Mouse (Mus musculus): ENCODE measurements around the gene Trir. TPM values are rescaled to one million over a fixed set of nuclear protein-coding genes. Genes with fewer than 3 reads are reported as not detected.

Gene Trir
- polyA plus RNA-seq, 1 experiment from 2014 or later = 133 TPM

GRCm38 (mm10) chr8:85011242-85011641, 15.4 kb upstream of the Trir start:
- H3K4me1 ChIP-seq = peaks cover 11% of the 10 kb centered on the region
- peaks cover 85% of the 10 kb centered on the region for H3K27me3 ChIP-seq (ENCODE audit: insufficient read depth, poor library complexity, severe bottlenecking)
- 12% methylated on average over 28 of the region's 28 CpGs for WGBS
- DNase-seq (ENCODE audit: low spot score) = no peak
- H3K9me3 ChIP-seq = no peaks in the 10 kb centered on the region
- no peaks in the 10 kb centered on the region for H3K36me3 ChIP-seq
- H3K4me3 ChIP-seq = no peak overlapping the region
- no peak overlapping the region for H3K27ac ChIP-seq

GRCm38 (mm10) chr8:85013230-85013840, 13.3 kb upstream of the Trir start:
- Histone ChIP-seq H3K4me3 (peak overlapping the region; percentile 49), H3K4me1 (peaks cover 6% of the 10 kb centered on the region), H3K27ac (peak overlapping the region; percentile 18; the same call in 1 of the 2 replicates), H3K36me3 (peaks cover 15% of the 10 kb centered on the region), H3K27me3 (ENCODE audit: insufficient read depth, poor library complexity, severe bottlenecking) (peaks cover 69% of the 10 kb centered on the region), H3K9me3 (no peaks in the 10 kb centered on the region)
- WGBS = 6% methylated on average over 25 of the region's 26 CpGs
- DNase-seq (ENCODE audit: low spot score) = peak; percentile 87

- Histone ChIP-seq H3K27me3 (ENCODE audit: insufficient read depth, poor library complexity, severe bottlenecking) (peaks cover 58% of the 10 kb centered on the region), H3K4me3 (peak within 1 kb of the TSS; percentile 49), H3K36me3 (peaks cover 26% of the 10 kb centered on the region), H3K27ac (peak within 1 kb of the TSS; percentile 18; the same call in 1 of the 2 replicates), H3K9me3 (no peaks in the 10 kb centered on the region), H3K4me1 (peaks cover 6% of the 10 kb centered on the region)
- 45% methylated on average over 2 of the region's 2 CpGs for WGBS
- no peak for DNase-seq (ENCODE audit: low spot score)
These were observed 12.2 kb upstream of the Trir start, which contains the start of gene Best2 for GRCm38 (mm10) chr8:85014431-85014830. Gene Best2 (minus strand): TSS chr8:85014531.

- Histone ChIP-seq H3K27me3 (ENCODE audit: insufficient read depth, poor library complexity, severe bottlenecking) (peaks cover 40% of the 10 kb centered on the region), H3K4me3 (no peak overlapping the region), H3K4me1 (peaks cover 6% of the 10 kb centered on the region), H3K9me3 (no peaks in the 10 kb centered on the region), H3K27ac (no peak overlapping the region), H3K36me3 (peaks cover 49% of the 10 kb centered on the region)
- DNase-seq (ENCODE audit: low spot score) = no peak
- WGBS = 72% methylated on average over 10 of the region's 10 CpGs
These were observed 9.9 kb upstream of the Trir start for GRCm38 (mm10) chr8:85016724-85017123.

GRCm38 (mm10) chr8:85017209-85017608, 9.4 kb upstream of the Trir start:
- no peak overlapping the region for H3K4me3 ChIP-seq
- peaks cover 6% of the 10 kb centered on the region for H3K4me1 ChIP-seq
- WGBS = 55% methylated on average over 5 of the region's 5 CpGs
- no peaks in the 10 kb centered on the region for H3K9me3 ChIP-seq
- peaks cover 36% of the 10 kb centered on the region for H3K27me3 ChIP-seq (ENCODE audit: insufficient read depth, poor library complexity, severe bottlenecking)
- no peak for DNase-seq (ENCODE audit: low spot score)
- peaks cover 53% of the 10 kb centered on the region for H3K36me3 ChIP-seq
- no peak overlapping the region for H3K27ac ChIP-seq

GRCm38 (mm10) chr8:85021514-85022055, 5.0 kb upstream of the Trir start:
- DNase-seq (ENCODE audit: low spot score) = no peak
- Histone ChIP-seq H3K4me3 (no peak overlapping the region), H3K27me3 (ENCODE audit: insufficient read depth, poor library complexity, severe bottlenecking) (no peaks in the 10 kb centered on the region), H3K9me3 (no peaks in the 10 kb centered on the region), H3K36me3 (peaks cover 73% of the 10 kb centered on the region), H3K4me1 (peaks cover 27% of the 10 kb centered on the region), H3K27ac (no peak overlapping the region)
- WGBS = 90% methylated on average over 3 of the region's 3 CpGs

GRCm38 (mm10) chr8:85023846-85024245, 2.8 kb upstream of the Trir start:
- no peak overlapping the region for H3K27ac ChIP-seq
- no peak for DNase-seq (ENCODE audit: low spot score)
- H3K9me3 ChIP-seq = no peaks in the 10 kb centered on the region
- peaks cover 53% of the 10 kb centered on the region for H3K36me3 ChIP-seq
- WGBS = 95% methylated on average over 3 of the region's 3 CpGs
- no peaks in the 10 kb centered on the region for H3K27me3 ChIP-seq (ENCODE audit: insufficient read depth, poor library complexity, severe bottlenecking)
- 0 out of 2 replicates have a peak overlapping the region, but pooled peaks have one; percentile 94 for H3K4me3 ChIP-seq
- peaks cover 37% of the 10 kb centered on the region for H3K4me1 ChIP-seq

GRCm38 (mm10) chr8:85025098-85025932, 1.3 kb upstream of the Trir start, which contains the start of gene Asna1:
Gene Asna1 (minus strand): TSS chr8:85025281.
- H3K4me1 ChIP-seq = peaks cover 45% of the 10 kb centered on the region
- peak within 1 kb of the TSS; percentile 94 for H3K4me3 ChIP-seq
- no peaks in the 10 kb centered on the region for H3K9me3 ChIP-seq
- peak; percentile 96 for DNase-seq (ENCODE audit: low spot score)
- WGBS = 5% methylated on average over 30 of the region's 30 CpGs
- H3K36me3 ChIP-seq = peaks cover 52% of the 10 kb centered on the region
- peak within 1 kb of the TSS; percentile 96 for H3K27ac ChIP-seq
- H3K27me3 ChIP-seq (ENCODE audit: insufficient read depth, poor library complexity, severe bottlenecking) = no peaks in the 10 kb centered on the region

GRCm38 (mm10) chr8:85027516-85027855, 863 bp downstream of the Trir start:
- peaks cover 45% of the 10 kb centered on the region for H3K4me1 ChIP-seq
- no peaks in the 10 kb centered on the region for H3K27me3 ChIP-seq (ENCODE audit: insufficient read depth, poor library complexity, severe bottlenecking)
- H3K9me3 ChIP-seq = no peaks in the 10 kb centered on the region
- DNase-seq (ENCODE audit: low spot score) = no peak
- WGBS = under 1% methylated on average over 13 of the region's 13 CpGs
- peak overlapping the region; percentile 96 for H3K27ac ChIP-seq
- H3K4me3 ChIP-seq = peak overlapping the region; percentile 94
- H3K36me3 ChIP-seq = peaks cover 50% of the 10 kb centered on the region

GRCm38 (mm10) chr8:85027922-85028321, 1.3 kb downstream of the Trir start:
- peak overlapping the region; percentile 13; the same call in 1 of the 2 replicates for H3K27ac ChIP-seq
- DNase-seq (ENCODE audit: low spot score) = no peak
- H3K36me3 ChIP-seq = peaks cover 49% of the 10 kb centered on the region
- WGBS = 29% methylated on average over 2 of the region's 2 CpGs
- no peaks in the 10 kb centered on the region for H3K27me3 ChIP-seq (ENCODE audit: insufficient read depth, poor library complexity, severe bottlenecking)
- no peaks in the 10 kb centered on the region for H3K9me3 ChIP-seq
- peaks cover 45% of the 10 kb centered on the region for H3K4me1 ChIP-seq
- H3K4me3 ChIP-seq = peak overlapping the region; percentile 94

- Histone ChIP-seq H3K36me3 (peaks cover 49% of the 10 kb centered on the region), H3K4me3 (peak overlapping the region; percentile 94; the same call in 1 of the 2 replicates), H3K27ac (no peak overlapping the region), H3K27me3 (ENCODE audit: insufficient read depth, poor library complexity, severe bottlenecking) (no peaks in the 10 kb centered on the region), H3K4me1 (peaks cover 38% of the 10 kb centered on the region), H3K9me3 (no peaks in the 10 kb centered on the region)
- DNase-seq (ENCODE audit: low spot score) = no peak
- WGBS = 87% methylated on average over 14 of the region's 14 CpGs
These were observed 2.6 kb downstream of the Trir start for GRCm38 (mm10) chr8:85029271-85029670.

- no peak overlapping the region for H3K4me3 ChIP-seq
- no peak overlapping the region for H3K27ac ChIP-seq
- DNase-seq (ENCODE audit: low spot score) = no peak
- WGBS = 78% methylated on average over 4 of the region's 4 CpGs
- H3K9me3 ChIP-seq = no peaks in the 10 kb centered on the region
- peaks cover 32% of the 10 kb centered on the region for H3K4me1 ChIP-seq
- no peaks in the 10 kb centered on the region for H3K27me3 ChIP-seq (ENCODE audit: insufficient read depth, poor library complexity, severe bottlenecking)
- H3K36me3 ChIP-seq = peaks cover 49% of the 10 kb centered on the region
These were observed 6.1 kb downstream of the Trir start for GRCm38 (mm10) chr8:85032622-85033311.
